ENCODE assay signal across 23 mouse cellular contexts in genomic region chr1:58257195-58257991, GRCm38 (mm10). TPM values are rescaled to one million over a fixed set of nuclear protein-coding genes. Genes with fewer than 3 reads are reported as not detected.
DNase-seq lines count a peak whose midpoint lies in the region.
"Had no signal": no experiment of that assay in that cellular context is flagged by ENCODE, and none has a peak within 500 bp of the region (broad histone marks: within the 10 kb centered on the region; RNA-seq: fewer than 3 reads in every experiment).

No protein-coding gene starts in this region.

- peak; percentile 37 for DNase-seq in adrenal gland, postnatal 14 days
- DNase-seq in adrenal gland, adult (ENCODE audit: inconsistent age in 2 of 2, low spot score in 1 of 2): no peak
- peak; percentile 46 for DNase-seq in kidney, postnatal 10 days
- DNase-seq in kidney, adult 8-10 months: no peak
- DNase-seq in urinary bladder, postnatal 14 days (ENCODE audit: low spot score): peak; percentile 62
- DNase-seq in urinary bladder, adult 2 months (ENCODE audit: low spot score): no peak
- DNase-seq in right cerebral cortex, postnatal 36 days (ENCODE audit: low spot score in 2 of 2): no peak
- no peak for DNase-seq in cerebellum, postnatal 36 days
- DNase-seq: cerebellum, adult 8-10 months; gastrocnemius, postnatal 36 days; heart, postnatal 10 days; kidney, adult 2 months; liver, embryonic 13.5 days; midbrain, embryonic 14.5 days; right cerebral cortex, postnatal 14 days; thymus, adult 18-20 months; thymus, postnatal 4 days had no signal

RNA-seq across cellular contexts. Expression of gene Aox2, which starts 20.7 kb away (rescaled TPM):
- total RNA-seq in adrenal gland, postnatal 14 days (2021): 0.23 and 0.26 TPM in 2 replicates
- polyA plus RNA-seq in urinary bladder, adult 2 months (2012; rRNA removed): 0.06 and 0.07 TPM in 2 replicates
- polyA plus RNA-seq: embryonic facial prominence, embryonic 11.5 days; erythroblast, embryonic 14.5 days; forebrain, embryonic 16.5 days; heart, embryonic 11.5 days; liver, embryonic 13.5 days had no signal

RNA-seq across cellular contexts. Expression of gene Aox4, which starts 47.2 kb away (rescaled TPM):
- 0.07 and 0.08 TPM in 2 replicates for total RNA-seq in adrenal gland, postnatal 14 days (2021)
- polyA plus RNA-seq in urinary bladder, adult 2 months (2012; rRNA removed): 0.07 and 0.13 TPM in 2 replicates
- total RNA-seq: heart, postnatal 10 days had no signal
- polyA plus RNA-seq: embryonic facial prominence, embryonic 11.5 days; erythroblast, embryonic 14.5 days; large intestine, adult 2 months; spleen, adult 2 months had no signal

Comparison
In these comparisons a context has a peak if more than half of its experiments do, and no peak if none do; other contexts are left out.
1. DNase-seq: peak in adrenal gland, postnatal 14 days (single experiment), kidney, postnatal 10 days (single experiment) and urinary bladder, postnatal 14 days (single experiment); none in adrenal gland, adult (0 of 2), kidney, adult 8-10 months (0 of 2), urinary bladder, adult 2 months (single experiment), right cerebral cortex, postnatal 36 days (0 of 2) and cerebellum, postnatal 36 days (0 of 2).